21 mouse cellular contexts compared by ENCODE assay signal in the genomic region with DNA sequence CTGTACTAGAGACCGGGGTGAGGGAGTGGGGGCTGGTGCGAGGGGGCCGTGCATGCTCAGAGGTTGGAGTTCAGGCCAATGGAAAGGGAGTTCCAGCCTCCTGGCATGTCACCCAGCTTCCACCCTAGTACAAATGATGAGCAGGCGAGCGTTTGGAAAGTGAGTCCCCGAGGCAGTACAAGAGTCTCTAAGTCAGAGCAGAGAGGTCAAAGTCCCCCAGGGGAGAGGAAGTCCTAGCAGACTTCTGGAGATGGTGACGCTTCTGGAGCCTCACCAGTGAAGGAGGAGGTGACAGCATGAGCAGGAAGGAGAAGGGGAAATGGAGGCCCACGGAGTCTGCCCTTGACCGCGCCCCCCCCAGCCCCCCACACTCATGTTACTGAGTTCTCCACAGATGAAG. TPM values are rescaled to one million over a fixed set of nuclear protein-coding genes. Genes with fewer than 3 reads are reported as not detected.
DNase-seq lines count a peak whose midpoint lies in the region; ATAC-seq and TF ChIP-seq lines count a peak whose summit lies in the region.
"Had no signal": no experiment of that assay in that cellular context is flagged by ENCODE, and none has a peak within 500 bp of the region (broad histone marks: within the 10 kb centered on the region; RNA-seq: fewer than 3 reads in every experiment).

No protein-coding gene starts in this region.

- H3K36me3 ChIP-seq in kidney, embryonic 14.5 days (ENCODE audit: control insufficient read depth, insufficient read depth, low read length): no peaks in the 10 kb centered on the region
- H3K36me3 ChIP-seq in intestine, postnatal 0 days (ENCODE audit: control insufficient read depth, insufficient read depth): no peaks in the 10 kb centered on the region
- no peaks in the 10 kb centered on the region for H3K36me3 ChIP-seq in forebrain, embryonic 14.5 days (ENCODE audit: control insufficient read depth, insufficient read depth, low read length)
- H3K36me3 ChIP-seq: heart, embryonic 13.5 days had no signal

- DNase-seq in adrenal gland, adult 2 months: peak; percentile 6
- no peak for DNase-seq in adrenal gland, postnatal 25 days
- DNase-seq in kidney, adult 11 months: peak; percentile 17
- peak; percentile 46 to 47 for DNase-seq in kidney, postnatal 36 days
- DNase-seq in forebrain, embryonic 14.5 days (ENCODE audit: low spot score): no peak
- DNase-seq: adrenal gland, adult 8-10 months; cerebellum, postnatal 14 days; gastrocnemius, adult 2 months; thymus, postnatal 14 days had no signal

- no peak overlapping the region for H3K9ac ChIP-seq in kidney, embryonic 14.5 days (ENCODE audit: low read depth, low read length)
- no peak overlapping the region for H3K9ac ChIP-seq in intestine, postnatal 0 days (ENCODE audit: low read depth, low read length)
- no peak overlapping the region for H3K9ac ChIP-seq in forebrain, embryonic 14.5 days (ENCODE audit: low read length)
- H3K9ac ChIP-seq: forebrain, embryonic 13.5 days; heart, embryonic 13.5 days had no signal

- 23% methylated on average over 10 of the region's 10 CpGs for WGBS in kidney, embryonic 14.5 days
- WGBS in intestine, postnatal 0 days: 40% methylated on average over 10 of the region's 10 CpGs
- WGBS in forebrain, embryonic 14.5 days: 69% methylated on average over 10 of the region's 10 CpGs

- H3K9me3 ChIP-seq in kidney, embryonic 14.5 days (ENCODE audit: control insufficient read depth, low read length): no peaks in the 10 kb centered on the region
- H3K9me3 ChIP-seq in intestine, postnatal 0 days (ENCODE audit: control insufficient read depth): no peaks in the 10 kb centered on the region
- no peaks in the 10 kb centered on the region; the same call in 1 of the 2 replicates for H3K9me3 ChIP-seq in forebrain, embryonic 14.5 days (replicated peaks; ENCODE audit: control insufficient read depth, low read length)
- H3K9me3 ChIP-seq: heart, embryonic 13.5 days had no signal

- H3K27ac ChIP-seq in kidney, embryonic 14.5 days (ENCODE audit: low read depth, low read length): no peak overlapping the region
- no peak overlapping the region for H3K27ac ChIP-seq in intestine, postnatal 0 days (ENCODE audit: low read depth, low read length)
- no peak overlapping the region for H3K27ac ChIP-seq in forebrain, embryonic 14.5 days (ENCODE audit: low read depth, low read length)
- H3K27ac ChIP-seq: forebrain, embryonic 13.5 days; gastrocnemius, adult 2 months; heart, embryonic 13.5 days; hindbrain, postnatal 0 days had no signal

- H3K4me3 ChIP-seq in kidney, embryonic 14.5 days (ENCODE audit: low read length): no peak overlapping the region
- no peak overlapping the region for H3K4me3 ChIP-seq in intestine, postnatal 0 days (ENCODE audit: low read depth, low read length)
- H3K4me3 ChIP-seq in forebrain, embryonic 14.5 days (ENCODE audit: low read depth, low read length): no peak overlapping the region
- H3K4me3 ChIP-seq: forebrain, embryonic 13.5 days; gastrocnemius, adult 2 months; heart, embryonic 13.5 days had no signal

- peaks cover 9% of the 10 kb centered on the region; the same call in 1 of the 2 replicates for H3K4me1 ChIP-seq in kidney, embryonic 14.5 days (ENCODE audit: control insufficient read depth, insufficient read depth, low read length)
- H3K4me1 ChIP-seq in intestine, postnatal 0 days (replicated peaks; ENCODE audit: control insufficient read depth, insufficient read depth, low read length): no peaks in the 10 kb centered on the region
- no peaks in the 10 kb centered on the region for H3K4me1 ChIP-seq in forebrain, embryonic 14.5 days (ENCODE audit: control insufficient read depth, insufficient read depth, low read length)
- H3K4me1 ChIP-seq: forebrain, embryonic 13.5 days; heart, embryonic 13.5 days had no signal

- H3K27me3 ChIP-seq in kidney, embryonic 14.5 days (ENCODE audit: control insufficient read depth, insufficient read depth, low read length): no peaks in the 10 kb centered on the region
- no peaks in the 10 kb centered on the region for H3K27me3 ChIP-seq in intestine, postnatal 0 days (replicated peaks; ENCODE audit: control insufficient read depth, insufficient read depth, low read length)
- H3K27me3 ChIP-seq in forebrain, embryonic 14.5 days (replicated peaks; ENCODE audit: control insufficient read depth, insufficient read depth, low read length): no peaks in the 10 kb centered on the region
- H3K27me3 ChIP-seq: forebrain, embryonic 13.5 days had no signal

- no peak for ATAC-seq in kidney, embryonic 14.5 days (ENCODE audit: low FRiP score, low TSS enrichment)
- peak; percentile 70 for ATAC-seq in intestine, postnatal 0 days
- no peak for ATAC-seq in monocyte, adult 5-6 weeks (replicated peaks; ENCODE audit: insufficient number of reproducible peaks, low FRiP score, low TSS enrichment, poor library complexity, severe bottlenecking)
- ATAC-seq in forebrain, embryonic 14.5 days: no peak
- ATAC-seq: forebrain, embryonic 13.5 days; hindbrain, postnatal 0 days; Patski had no signal

- no peak for TF ChIP-seq CTCF in intestine, postnatal 0 days (IDR thresholded peaks at IDR 0.05; ENCODE audit: low read depth)

- no peak overlapping the region for H3K4me2 ChIP-seq in kidney, embryonic 14.5 days (replicated peaks; ENCODE audit: low read depth, low read length)
- no peak overlapping the region; the same call in 1 of the 2 replicates for H3K4me2 ChIP-seq in intestine, postnatal 0 days (replicated peaks; ENCODE audit: low read depth)
- no peak overlapping the region for H3K4me2 ChIP-seq in forebrain, embryonic 14.5 days (ENCODE audit: low read length)
- H3K4me2 ChIP-seq: forebrain, embryonic 13.5 days; heart, embryonic 13.5 days had no signal

RNA-seq across cellular contexts. Expression of a gene that starts 18.7 kb away (rescaled TPM):
- 1 to 10 TPM; 4.1 to 5.6 TPM for total RNA-seq in adrenal gland, adult 2 months (2021)
- 5.6 and 7.4 TPM in 2 replicates for polyA plus RNA-seq in adrenal gland, adult 2 months (2012; rRNA removed)
- 3.3 and 6.3 TPM in 2 replicates for total RNA-seq in adrenal gland, postnatal 25 days (2021)
- 3.8 and 9.8 TPM in 2 replicates for polyA plus RNA-seq in kidney, embryonic 14.5 days (2014; fragmentation: Nextera tagmentation; extraction: Ambion mirVana)
- 46.2 and 47.3 TPM in 2 replicates for polyA plus RNA-seq in intestine, postnatal 0 days (2015; fragmentation: Nextera tagmentation; extraction: Ambion mirVana)
- total RNA-seq in monocyte, adult 5-6 weeks (2017): 0.86 TPM in 1 of 3 replicates, not detected in the others
- 51.5 and 57.8 TPM in 2 replicates for polyA plus RNA-seq in forebrain, embryonic 14.5 days (2014; fragmentation: Nextera tagmentation; extraction: Ambion mirVana)

RNA-seq across cellular contexts. Expression of a gene that starts 29.5 kb away (rescaled TPM):
- total RNA-seq in adrenal gland, adult 2 months (2021): not detected
- 0.07 TPM in 1 of 2 replicates, not detected in the other for polyA plus RNA-seq in adrenal gland, adult 2 months (2012; rRNA removed)
- not detected in 2 replicates for total RNA-seq in adrenal gland, postnatal 25 days (2021)
- 0.27 TPM in 1 of 2 replicates, not detected in the other for polyA plus RNA-seq in kidney, embryonic 14.5 days (2014; fragmentation: Nextera tagmentation; extraction: Ambion mirVana)
- polyA plus RNA-seq in intestine, postnatal 0 days (2015; fragmentation: Nextera tagmentation; extraction: Ambion mirVana): 1.4 and 1.5 TPM in 2 replicates
- total RNA-seq in monocyte, adult 5-6 weeks (2017): not detected in 3 replicates
- polyA plus RNA-seq in forebrain, embryonic 14.5 days (2014; fragmentation: Nextera tagmentation; extraction: Ambion mirVana): 0.29 and 0.45 TPM in 2 replicates
- total RNA-seq: adrenal gland, adult 8-10 months; gastrocnemius, adult 2 months; hindbrain, postnatal 0 days; layer of hippocampus, adult 8-10 months; left cerebral cortex, adult 8-10 months; liver, adult 2 months had no signal
- polyA plus RNA-seq: embryonic facial prominence, embryonic 14.5 days; heart, embryonic 13.5 days; hindbrain, postnatal 0 days; liver, adult 2 months; lung, embryonic 16.5 days; Patski had no signal

Comparison
In these comparisons a context has a peak if more than half of its experiments do, and no peak if none do; other contexts are left out.
1. DNase-seq: peak in adrenal gland, adult 2 months (single experiment), kidney, adult 11 months (single experiment) and kidney, postnatal 36 days (2 of 2); none in adrenal gland, postnatal 25 days (single experiment) and forebrain, embryonic 14.5 days (single experiment).